ENCODE assay signal across 10 mouse cellular contexts in genomic region chr6:142938549-142939345, GRCm38 (mm10). TPM values are rescaled to one million over a fixed set of nuclear protein-coding genes. Genes with fewer than 3 reads are reported as not detected.
DNase-seq lines count a peak whose midpoint lies in the region; ATAC-seq and TF ChIP-seq lines count a peak whose summit lies in the region.
"Had no signal": no experiment of that assay in that cellular context is flagged by ENCODE, and none has a peak within 500 bp of the region (broad histone marks: within the 10 kb centered on the region; RNA-seq: fewer than 3 reads in every experiment).

No protein-coding gene starts in this region.

- 53% methylated on average over 9 of the region's 9 CpGs for WGBS in kidney, embryonic 15.5 days
- 63% methylated on average over 9 of the region's 9 CpGs for WGBS in midbrain, embryonic 16.5 days

- no peak overlapping the region for H3K4me3 ChIP-seq in kidney, embryonic 15.5 days (replicated peaks)
- no peak overlapping the region for H3K4me3 ChIP-seq in midbrain, embryonic 16.5 days (ENCODE audit: low read depth, low read length)
- no peak overlapping the region for H3K4me3 ChIP-seq in layer of hippocampus, adult 2 months
- H3K4me3 ChIP-seq: limb, embryonic 12.5 days had no signal

- H3K36me3 ChIP-seq in kidney, embryonic 15.5 days, result no peaks in the 10 kb centered on the region
- no peaks in the 10 kb centered on the region for H3K36me3 ChIP-seq in midbrain, embryonic 16.5 days (ENCODE audit: control insufficient read depth, insufficient read depth, low read length)
- H3K36me3 ChIP-seq: limb, embryonic 12.5 days had no signal

- no peak overlapping the region for H3K4me2 ChIP-seq in kidney, embryonic 15.5 days
- no peak overlapping the region for H3K4me2 ChIP-seq in midbrain, embryonic 16.5 days (ENCODE audit: low read length)
- H3K4me2 ChIP-seq: limb, embryonic 12.5 days had no signal

- peak; percentile 31 for DNase-seq in heart, postnatal 4 days
- DNase-seq in heart, adult 9 months (ENCODE audit: low spot score in 2 of 2), result no peak
- peak; percentile 83 for DNase-seq in brain, embryonic 14.5 days (ENCODE audit: low read depth)
- no peak for DNase-seq in left cerebral cortex, postnatal 36 days (ENCODE audit: low spot score in 2 of 2)
- no peak for DNase-seq in layer of hippocampus, adult 2 months (ENCODE audit: low spot score in 2 of 2)
- DNase-seq in spleen, adult 18-20 months, result no peak
- DNase-seq: gastrocnemius, postnatal 10 days had no signal

- peak; percentile 46; the same call in 1 of the 2 replicates for ATAC-seq in kidney, embryonic 15.5 days (replicated peaks; ENCODE audit: low FRiP score)
- no peak for ATAC-seq in midbrain, embryonic 16.5 days

- H3K9me3 ChIP-seq in kidney, embryonic 15.5 days (replicated peaks), result no peaks in the 10 kb centered on the region
- H3K9me3 ChIP-seq in midbrain, embryonic 16.5 days (replicated peaks; ENCODE audit: control insufficient read depth, low read length, poor library complexity, severe bottlenecking), result no peaks in the 10 kb centered on the region
- H3K9me3 ChIP-seq: limb, embryonic 12.5 days had no signal

- H3K27ac ChIP-seq in kidney, embryonic 15.5 days, result peak overlapping the region; percentile 51; the same call in 1 of the 2 replicates
- H3K27ac ChIP-seq in midbrain, embryonic 16.5 days (ENCODE audit: low read length), result peak overlapping the region; percentile 2; the same call in 1 of the 2 replicates
- no peak overlapping the region for H3K27ac ChIP-seq in layer of hippocampus, adult 2 months
- H3K27ac ChIP-seq: limb, embryonic 12.5 days had no signal

- TF ChIP-seq CTCF in brain, embryonic 14.5 days (IDR thresholded peaks at IDR 0.05; ENCODE audit: borderline replicate concordance, extremely low read depth, insufficient read depth, insufficient read length), result no peak
- TF ChIP-seq CTCF in layer of hippocampus, adult 2 months (conservative IDR thresholded peaks at IDR 0.05), result no peak

- no peak overlapping the region for H3K9ac ChIP-seq in kidney, embryonic 15.5 days
- H3K9ac ChIP-seq in midbrain, embryonic 16.5 days (ENCODE audit: low read depth, low read length), result no peak overlapping the region
- H3K9ac ChIP-seq: limb, embryonic 12.5 days had no signal

- intact Hi-C loops in left cerebral cortex, postnatal 36 days (cut with DNase I), result no loop called here

- peaks cover 11% of the 10 kb centered on the region for H3K4me1 ChIP-seq in kidney, embryonic 15.5 days
- H3K4me1 ChIP-seq in midbrain, embryonic 16.5 days (ENCODE audit: control insufficient read depth, insufficient read depth, low read length), result peaks cover 8% of the 10 kb centered on the region
- H3K4me1 ChIP-seq: limb, embryonic 12.5 days had no signal

- TF ChIP-seq POLR2A in brain, embryonic 14.5 days (IDR thresholded peaks at IDR 0.05; ENCODE audit: borderline replicate concordance, extremely low read depth, insufficient read depth, insufficient read length, poor library complexity, severe bottlenecking), result no peak

- H3K27me3 ChIP-seq in kidney, embryonic 15.5 days, result no peaks in the 10 kb centered on the region
- no peaks in the 10 kb centered on the region for H3K27me3 ChIP-seq in midbrain, embryonic 16.5 days (ENCODE audit: control insufficient read depth, insufficient read depth, low read depth, low read length)
- H3K27me3 ChIP-seq: limb, embryonic 12.5 days had no signal

RNA-seq across cellular contexts. Expression of gene St8sia1, which starts 25.5 kb away (rescaled TPM):
- 1 to 10 TPM; 1.5 to 2.0 TPM for total RNA-seq in heart, postnatal 4 days (2021)
- polyA plus RNA-seq in brain, embryonic 14.5 days (2012; rRNA removed), result 11.5 and 20.6 TPM in 2 replicates
- polyA plus RNA-seq in kidney, embryonic 15.5 days (2015; fragmentation: Nextera tagmentation; extraction: Ambion mirVana), result 3.0 and 3.1 TPM in 2 replicates
- 7.5 and 8.3 TPM in 2 replicates for polyA plus RNA-seq in midbrain, embryonic 16.5 days (2015; fragmentation: Nextera tagmentation; extraction: Ambion mirVana)
- total RNA-seq in left cerebral cortex, postnatal 36 days (2021), result 10 to 100 TPM; 28.4 to 28.6 TPM
- total RNA-seq in layer of hippocampus, adult 2 months (2021), result 10 to 100 TPM; 34.4 to 39.1 TPM

Comparison
In these comparisons a context has a peak if more than half of its experiments do, and no peak if none do; other contexts are left out.
1. DNase-seq: peak in heart, postnatal 4 days (single experiment) and brain, embryonic 14.5 days (single experiment); none in heart, adult 9 months (0 of 2), left cerebral cortex, postnatal 36 days (0 of 2), layer of hippocampus, adult 2 months (0 of 2) and spleen, adult 18-20 months (0 of 2).
2. RNA of gene St8sia1, which starts 25.5 kb away (total RNA-seq): 34.4 to 39.1 TPM in layer of hippocampus, adult 2 months and 28.4 to 28.6 TPM in left cerebral cortex, postnatal 36 days; 1.5 to 2.0 TPM in heart, postnatal 4 days; every median in the first group is over 4 times any median in the second.